Mouse (Mus musculus) spleen, adult 2 months (tissue): Measurements from ENCODE around the gene Bivm. TPM values are rescaled to one million over a fixed set of nuclear protein-coding genes. Genes with fewer than 3 reads are reported as not detected.

Experiments
- DNase-seq, 2 experiments: peaks; one replicate each; pipeline versions ENCODE4 v3.0.0 to v3.0.0-alpha.2; 2012 to 2021; ENCODE audit warnings: low spot score in 2 of 2, low read depth in 1 of 2
- H3K27ac ChIP-seq: fragments of 200-500 bp; 2 replicates; pipeline ENCODE4 v1.5.1; 2012; ENCODE audit warnings: low read length, inconsistent platforms; ENCODE audit not compliant: insufficient read depth
- H3K27me3 ChIP-seq: fragments of 200-500 bp; 2 replicates; pipeline ENCODE4 v1.6.1; 2012; ENCODE audit warnings: mild to moderate bottlenecking, moderate library complexity, low read length, inconsistent platforms; ENCODE audit not compliant: control insufficient read depth, insufficient read depth
- H3K36me3 ChIP-seq: fragments of 200-500 bp; 2 replicates; pipeline ENCODE4 v1.6.1; 2012; ENCODE audit warnings: mild to moderate bottlenecking, low read length, inconsistent platforms; ENCODE audit not compliant: control insufficient read depth, insufficient read depth
- H3K4me1 ChIP-seq: fragments of 200-500 bp; 2 replicates; pipeline ENCODE4 v1.6.1; 2011; ENCODE audit warnings: inconsistent platforms; ENCODE audit not compliant: control insufficient read depth, insufficient read depth, insufficient read length
- H3K4me3 ChIP-seq: fragments of 200-500 bp; 2 replicates; pipeline ENCODE4 v1.5.1; 2011; ENCODE audit warnings: mild to moderate bottlenecking, inconsistent platforms; ENCODE audit not compliant: insufficient read depth, insufficient read length; ENCODE audit errors: extremely low read depth
- CTCF ChIP-seq: fragments of 200-500 bp; IDR thresholded peaks from 2 replicates; pipeline ENCODE4 v1.5.1; 2011; ENCODE audit warnings: mild to moderate bottlenecking, inconsistent platforms; ENCODE audit not compliant: insufficient read depth, insufficient read length, insufficient replicate concordance; ENCODE audit errors: extremely low read depth
- POLR2A ChIP-seq: fragments of 200-500 bp; IDR thresholded peaks from 2 replicates; pipeline ENCODE4 v1.6.1; 2011; ENCODE audit warnings: low read depth, low read length, inconsistent platforms
- WGBS: fragments of 180-500 bp; shearing (Covaris S2); methylation state at CpG from one replicate; pipeline ENCODE4 v1.1.7; 2018; 5-methylcytosine and 5-hydroxymethylcytosine counted together
- polyA plus RNA-seq: library from polyadenylated mRNA; depleted of rRNA; stranded (reverse); fragments of >200 nt; gene quantifications from 2 replicates; pipeline ENCODE4 v1.2.3, GENCODE M21; 2012; rRNA removed

Bivm gene
- polyA plus RNA-seq, 1 experiment: 1.5 TPM

- H3K27ac ChIP-seq: no peak overlapping the region
- H3K4me3 ChIP-seq: no peak overlapping the region
- H3K4me1 ChIP-seq: no peaks in the 10 kb centered on the region
- TF ChIP-seq CTCF (no peak), POLR2A (no peak)
- H3K27me3 ChIP-seq: no peaks in the 10 kb centered on the region
- peaks cover 18% of the 10 kb centered on the region for H3K36me3 ChIP-seq
- WGBS: 95% methylated on average over 4 of the region's 4 CpGs
- DNase-seq: no peak
Measured at GRCm38 (mm10) chr1:44172656-44173055, 53.9 kb downstream of the Bivm start.

GRCm38 (mm10) chr1:44173903-44174302 is 55.1 kb downstream of the Bivm start:
- no peak for DNase-seq
- Histone ChIP-seq H3K36me3 (peaks cover 19% of the 10 kb centered on the region), H3K4me1 (no peaks in the 10 kb centered on the region), H3K4me3 (no peak overlapping the region), H3K27me3 (no peaks in the 10 kb centered on the region), H3K27ac (no peak overlapping the region)
- WGBS: 87% methylated on average over 8 of the region's 8 CpGs
- TF ChIP-seq CTCF: no peak; the same call in 1 of the 2 replicates

- Histone ChIP-seq H3K27me3 (no peaks in the 10 kb centered on the region), H3K27ac (no peak overlapping the region), H3K36me3 (peaks cover 19% of the 10 kb centered on the region), H3K4me1 (no peaks in the 10 kb centered on the region), H3K4me3 (no peak overlapping the region)
- WGBS: 89% methylated on average over 5 of the region's 5 CpGs
- no peak for TF ChIP-seq CTCF
- no peak for TF ChIP-seq POLR2A
- no peak for DNase-seq
Measured at GRCm38 (mm10) chr1:44178086-44178485, 59.3 kb downstream of the Bivm start.

GRCm38 (mm10) chr1:44186396-44186795 is 67.6 kb downstream of the Bivm start:
- Histone ChIP-seq H3K36me3 (peaks cover 2% of the 10 kb centered on the region; the same call in 1 of the 2 replicates), H3K27ac (no peak overlapping the region), H3K4me3 (no peak overlapping the region), H3K27me3 (no peaks in the 10 kb centered on the region), H3K4me1 (no peaks in the 10 kb centered on the region)
- no peak for DNase-seq
- TF ChIP-seq POLR2A (no peak), CTCF (no peak)

Other genes with a start within 250 kb of the Bivm start
- 4.5 and 4.7 TPM in 2 replicates for gene Tpp2, start 185.3 kb upstream of the Bivm start, polyA plus RNA-seq
- not detected in 2 replicates for gene Mettl21c, start 98.9 kb upstream of the Bivm start, polyA plus RNA-seq
- not detected in 2 replicates for gene Gm8251, start 57.0 kb upstream of the Bivm start, polyA plus RNA-seq
- 5.8 and 6.3 TPM in 2 replicates for gene Tex30, start 16.5 kb upstream of the Bivm start, polyA plus RNA-seq
- 5.6 and 8.0 TPM in 2 replicates for gene Kdelc1, start 149 bp upstream of the Bivm start, polyA plus RNA-seq
- gene Ercc5, start 28.8 kb downstream of the Bivm start, polyA plus RNA-seq: 2.3 and 2.7 TPM in 2 replicates
- gene Mettl21e, start 100.0 kb downstream of the Bivm start, polyA plus RNA-seq: not detected in 2 replicates